Mouse (Mus musculus) forebrain, embryonic 10.5 days (tissue): ENCODE measurements around the gene Nes. TPM values are rescaled to one million over a fixed set of nuclear protein-coding genes. Genes with fewer than 3 reads are reported as not detected.
A peak's percentile ranks its signal among the peaks of the same experiment; 100 is the strongest.

Source experiments
- DNase-seq: peaks from one replicate; pipeline ENCODE4 v3.0.0-alpha.2; 2017; ENCODE audit warnings: low spot score; ENCODE audit errors: extremely low spot score
- H3K27ac ChIP-seq: fragments of 300-500 bp; sonication (generic); 2 replicates; pipeline ENCODE4 v1.5.1; 2016; ENCODE audit warnings: mild to moderate bottlenecking
- H3K27me3 ChIP-seq: fragments of 300-500 bp; sonication (generic); 2 replicates; pipeline ENCODE4 v1.6.1; 2016; ENCODE audit warnings: mild to moderate bottlenecking; ENCODE audit not compliant: poor library complexity, severe bottlenecking
- H3K36me3 ChIP-seq: fragments of 300-500 bp; sonication (generic); replicated peaks from 2 replicates; pipeline ENCODE4 v1.6.1; 2016; ENCODE audit warnings: mild to moderate bottlenecking, moderate library complexity
- H3K4me1 ChIP-seq: fragments of 300-500 bp; sonication (generic); 2 replicates; pipeline ENCODE4 v1.6.1; 2016
- H3K4me3 ChIP-seq: fragments of 300-500 bp; sonication (generic); 2 replicates; pipeline ENCODE4 v1.5.1; 2016; ENCODE audit warnings: mild to moderate bottlenecking, moderate library complexity
- H3K9me3 ChIP-seq: fragments of 300-500 bp; sonication (generic); 2 replicates; pipeline ENCODE4 v1.6.1; 2016; ENCODE audit warnings: mild to moderate bottlenecking, moderate library complexity
- WGBS: fragments of 180-500 bp; shearing (Covaris S2); methylation state at CpG from one replicate; pipeline ENCODE4 v1.1.7; 2016; 5-methylcytosine and 5-hydroxymethylcytosine counted together
- polyA plus RNA-seq: library from polyadenylated mRNA; unstranded; fragments of >200 nt; fragmentation: Nextera tagmentation; extraction: Ambion mirVana; gene quantifications from 2 replicates; pipeline ENCODE4 v1.2.1, GENCODE M21; 2016

The Nes gene
- polyA plus RNA-seq: 81.2 and 86.9 TPM in 2 replicates

- WGBS: under 1% methylated on average over 44 of the region's 44 CpGs
- Histone ChIP-seq H3K9me3 (no peaks in the 10 kb centered on the region), H3K4me3 (peak within 1 kb of the TSS; percentile 93), H3K36me3 (peaks cover 29% of the 10 kb centered on the region), H3K27me3 (peaks cover 15% of the 10 kb centered on the region; the same call in 1 of the 2 replicates), H3K4me1 (peaks cover 67% of the 10 kb centered on the region), H3K27ac (peak within 1 kb of the TSS; percentile 97)
- peak; percentile 94 for DNase-seq
These were observed at the start of gene Nes for GRCm38 (mm10) chr3:87970939-87971488. Gene Nes, plus strand, starts transcription at chr3:87971078.

GRCm38 (mm10) chr3:87924996-87925395 lies 45.9 kb upstream of the Nes start:
- peaks cover 68% of the 10 kb centered on the region for H3K36me3 ChIP-seq

GRCm38 (mm10) chr3:87927452-87927851 lies 43.4 kb upstream of the Nes start:
- peaks cover 26% of the 10 kb centered on the region for H3K4me1 ChIP-seq
- peaks cover 68% of the 10 kb centered on the region for H3K36me3 ChIP-seq
- DNase-seq: no peak
- no peaks in the 10 kb centered on the region for H3K27me3 ChIP-seq
- no peaks in the 10 kb centered on the region for H3K9me3 ChIP-seq
- no peak overlapping the region for H3K27ac ChIP-seq
- 91% methylated on average over 5 of the region's 5 CpGs for WGBS
- H3K4me3 ChIP-seq: no peak overlapping the region

More at GRCm38 (mm10) chr3:87924996-87925395, 45.9 kb upstream of the Nes start:
- Histone ChIP-seq H3K27ac (no peak overlapping the region), H3K4me3 (no peak overlapping the region; the same call in 1 of the 2 replicates), H3K4me1 (peaks cover 20% of the 10 kb centered on the region), H3K9me3 (no peaks in the 10 kb centered on the region), H3K27me3 (no peaks in the 10 kb centered on the region)
- 92% methylated on average over 7 of the region's 7 CpGs for WGBS
- no peak for DNase-seq

GRCm38 (mm10) chr3:87929341-87930077 lies 41.4 kb upstream of the Nes start:
- Histone ChIP-seq H3K36me3 (peaks cover 68% of the 10 kb centered on the region), H3K27me3 (no peaks in the 10 kb centered on the region), H3K4me1 (peaks cover 36% of the 10 kb centered on the region), H3K27ac (peak overlapping the region; percentile 94), H3K4me3 (peak overlapping the region; percentile 77), H3K9me3 (no peaks in the 10 kb centered on the region)
- WGBS: 9% methylated on average over 26 of the region's 26 CpGs
- no peak for DNase-seq

- H3K9me3 ChIP-seq: no peaks in the 10 kb centered on the region
- H3K36me3 ChIP-seq: peaks cover 68% of the 10 kb centered on the region
- H3K27me3 ChIP-seq: no peaks in the 10 kb centered on the region
- WGBS: under 1% methylated on average over 78 of the region's 78 CpGs
- H3K27ac ChIP-seq: peak within 1 kb of the TSS; percentile 94
- peaks cover 40% of the 10 kb centered on the region for H3K4me1 ChIP-seq
- H3K4me3 ChIP-seq: peak within 1 kb of the TSS; percentile 77
- peak; percentile 98 for DNase-seq
These were observed 40.6 kb upstream of the Nes start, which contains the start of the genes Isg20l2 and Rrnad1 for GRCm38 (mm10) chr3:87930078-87930795. Gene Isg20l2, plus strand, starts transcription at chr3:87930314. Gene Rrnad1, minus strand, starts transcription at chr3:87930717.

GRCm38 (mm10) chr3:87934026-87934425 lies 36.9 kb upstream of the Nes start:
- Histone ChIP-seq H3K9me3 (no peaks in the 10 kb centered on the region), H3K36me3 (peaks cover 79% of the 10 kb centered on the region), H3K27me3 (no peaks in the 10 kb centered on the region), H3K4me1 (peaks cover 44% of the 10 kb centered on the region), H3K4me3 (no peak overlapping the region), H3K27ac (no peak overlapping the region)
- WGBS: 87% methylated on average over 5 of the region's 5 CpGs
- no peak for DNase-seq

- no peak for DNase-seq
- Histone ChIP-seq H3K27me3 (no peaks in the 10 kb centered on the region), H3K27ac (no peak overlapping the region), H3K9me3 (no peaks in the 10 kb centered on the region), H3K36me3 (peaks cover 83% of the 10 kb centered on the region), H3K4me3 (no peak overlapping the region), H3K4me1 (peaks cover 39% of the 10 kb centered on the region)
- 82% methylated on average over 4 of the region's 4 CpGs for WGBS
These were observed 36.4 kb upstream of the Nes start for GRCm38 (mm10) chr3:87934501-87934900.

- WGBS: 91% methylated on average over 4 of the region's 4 CpGs
- Histone ChIP-seq H3K27ac (no peak overlapping the region), H3K36me3 (peaks cover 90% of the 10 kb centered on the region), H3K9me3 (no peaks in the 10 kb centered on the region), H3K27me3 (no peaks in the 10 kb centered on the region), H3K4me3 (no peak overlapping the region), H3K4me1 (peaks cover 37% of the 10 kb centered on the region)
- no peak for DNase-seq
These were observed 35.7 kb upstream of the Nes start for GRCm38 (mm10) chr3:87935201-87935600.

GRCm38 (mm10) chr3:87935776-87936175 lies 35.1 kb upstream of the Nes start:
- Histone ChIP-seq H3K36me3 (peaks cover 96% of the 10 kb centered on the region), H3K4me1 (peaks cover 35% of the 10 kb centered on the region), H3K27ac (peak overlapping the region; percentile 71), H3K9me3 (no peaks in the 10 kb centered on the region), H3K4me3 (no peak overlapping the region; the same call in 1 of the 2 replicates), H3K27me3 (no peaks in the 10 kb centered on the region)
- peak; percentile 85 for DNase-seq
- over 99% methylated on average over 2 of the region's 2 CpGs for WGBS

- Histone ChIP-seq H3K27me3 (no peaks in the 10 kb centered on the region), H3K9me3 (no peaks in the 10 kb centered on the region), H3K4me1 (peaks cover 30% of the 10 kb centered on the region), H3K4me3 (no peak overlapping the region), H3K36me3 (peaks cover 88% of the 10 kb centered on the region), H3K27ac (no peak overlapping the region)
- no peak for DNase-seq
- WGBS: 72% methylated on average over 5 of the region's 5 CpGs
These were observed 30.3 kb upstream of the Nes start for GRCm38 (mm10) chr3:87940611-87941010.

GRCm38 (mm10) chr3:87942471-87942870 lies 28.4 kb upstream of the Nes start:
- H3K36me3 ChIP-seq: peaks cover 71% of the 10 kb centered on the region
- no peak for DNase-seq
- 90% methylated on average over 2 of the region's 2 CpGs for WGBS
- H3K4me1 ChIP-seq: peaks cover 42% of the 10 kb centered on the region
- H3K9me3 ChIP-seq: no peaks in the 10 kb centered on the region
- H3K4me3 ChIP-seq: no peak overlapping the region
- H3K27me3 ChIP-seq: peaks cover 14% of the 10 kb centered on the region; the same call in 1 of the 2 replicates
- H3K27ac ChIP-seq: no peak overlapping the region

GRCm38 (mm10) chr3:87943586-87943985 lies 27.3 kb upstream of the Nes start:
- WGBS: 89% methylated on average over 7 of the region's 7 CpGs
- Histone ChIP-seq H3K36me3 (peaks cover 60% of the 10 kb centered on the region), H3K4me1 (peaks cover 53% of the 10 kb centered on the region), H3K9me3 (no peaks in the 10 kb centered on the region), H3K27ac (peak overlapping the region; percentile 95), H3K4me3 (no peak overlapping the region), H3K27me3 (peaks cover 19% of the 10 kb centered on the region; the same call in 1 of the 2 replicates)
- no peak for DNase-seq
